Mouse (Mus musculus) ES-CJ7 (cell line): ENCODE measurements around the gene Iffo1.
A peak's percentile ranks its signal among the peaks of the same experiment; 100 is the strongest.

Experiments
- DNase-seq: peaks from one replicate; pipeline ENCODE4 v3.0.0; 2011; ENCODE audit warnings: low read depth, low spot score

The Iffo1 gene

DNA sequence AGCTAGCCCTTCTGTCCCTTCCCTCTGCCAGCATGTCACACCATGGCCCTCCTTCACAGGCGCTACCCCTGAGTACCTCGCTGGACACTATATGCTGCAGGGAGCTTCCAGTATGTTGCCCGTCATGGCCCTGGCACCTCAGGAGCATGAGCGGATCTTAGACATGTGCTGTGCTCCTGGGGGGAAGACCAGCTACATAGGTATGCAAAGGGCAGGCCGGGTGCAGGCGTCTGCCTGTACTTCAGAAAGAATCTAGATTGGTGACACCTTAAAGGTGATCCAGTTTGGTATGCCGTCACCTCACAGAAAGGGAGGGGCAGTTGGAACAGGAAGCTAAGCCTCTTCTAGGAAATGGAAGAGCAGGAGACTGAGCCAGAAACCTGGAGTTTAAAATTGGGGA lies 5.3 kb upstream of the Iffo1 start:
- no peak for DNase-seq

DNA sequence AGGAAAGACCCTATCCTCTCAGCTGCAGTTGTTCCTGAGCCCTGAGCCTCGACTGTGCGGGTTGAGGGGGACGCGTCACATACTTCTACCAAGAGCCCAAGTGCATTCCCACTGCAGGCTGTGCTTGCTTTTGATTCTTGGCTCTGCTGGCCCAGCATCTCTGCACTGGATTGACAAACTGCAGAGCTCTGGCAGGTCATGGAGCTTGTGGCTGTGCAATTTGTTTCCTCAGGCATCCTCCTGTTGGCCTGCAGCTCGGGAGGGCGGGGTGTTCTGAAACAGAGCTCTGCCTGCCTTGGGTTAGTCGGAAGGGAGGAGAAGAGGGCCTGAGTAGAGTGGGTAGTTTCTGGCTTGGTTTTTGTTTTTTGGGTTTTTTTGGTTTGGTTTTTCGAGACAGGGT lies 2.6 kb upstream of the Iffo1 start:
- no peak for DNase-seq

DNA sequence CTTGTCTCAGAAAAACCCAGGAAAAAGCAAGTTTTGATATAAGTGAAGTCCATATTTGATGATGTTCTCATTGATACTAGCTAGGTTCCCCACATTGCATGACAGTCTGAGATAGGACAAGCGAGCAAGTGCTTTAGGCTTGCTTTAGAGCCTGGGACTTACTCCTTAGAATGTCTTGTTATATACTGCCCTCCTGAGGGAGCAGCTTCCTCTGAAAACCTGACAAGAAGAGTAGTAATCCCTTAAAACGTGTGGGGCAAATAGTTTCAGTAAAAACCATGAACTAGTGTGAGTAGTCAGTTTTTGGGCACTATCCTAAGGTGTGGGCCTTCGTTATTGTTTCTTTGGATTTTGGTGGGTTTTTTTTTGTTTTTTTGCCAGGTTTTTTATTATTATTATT lies 1.9 kb upstream of the Iffo1 start:
- no peak for DNase-seq

DNA sequence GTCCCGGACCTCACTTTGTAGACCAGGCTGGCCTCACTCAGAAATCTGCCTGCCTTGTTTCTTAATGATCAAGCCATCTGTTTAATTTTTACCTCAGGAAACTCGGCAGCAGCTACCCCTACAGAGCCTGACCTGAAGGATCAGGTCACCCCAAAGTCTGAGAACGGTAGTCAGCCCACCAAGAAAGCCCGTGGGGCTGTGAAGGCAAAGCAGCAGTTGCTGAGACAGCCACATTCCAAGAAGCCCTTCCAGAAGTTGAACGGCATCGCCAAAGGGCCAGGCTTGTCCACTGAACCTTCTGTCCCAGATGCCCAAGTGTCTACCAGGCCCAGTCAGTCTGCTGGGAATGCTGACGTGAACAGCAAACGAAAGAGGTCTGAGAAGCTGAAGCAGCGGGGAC lies 1.1 kb upstream of the Iffo1 start:
- no peak for DNase-seq

DNA sequence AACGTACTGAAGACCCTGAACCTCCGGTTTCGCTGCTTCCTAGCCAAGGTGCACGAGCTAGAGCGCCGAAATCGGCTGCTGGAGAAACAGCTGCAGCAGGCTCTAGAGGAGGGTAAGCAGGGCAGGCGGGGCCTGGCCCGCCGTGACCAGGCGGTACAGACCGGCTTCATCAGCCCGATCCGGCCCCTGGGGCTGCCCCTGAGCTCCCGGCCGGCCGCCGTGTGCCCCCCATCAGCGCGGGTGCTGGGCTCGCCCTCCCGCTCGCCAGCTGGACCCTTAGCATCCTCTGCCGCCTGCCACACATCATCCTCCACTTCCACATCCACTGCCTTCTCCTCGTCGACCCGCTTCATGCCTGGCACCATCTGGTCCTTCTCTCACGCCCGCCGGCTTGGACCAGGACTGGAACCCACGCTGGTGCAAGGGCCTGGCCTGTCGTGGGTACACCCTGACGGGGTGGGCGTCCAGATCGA lies 474 bp downstream of the Iffo1 start:
- DNase-seq, result no peak

DNA sequence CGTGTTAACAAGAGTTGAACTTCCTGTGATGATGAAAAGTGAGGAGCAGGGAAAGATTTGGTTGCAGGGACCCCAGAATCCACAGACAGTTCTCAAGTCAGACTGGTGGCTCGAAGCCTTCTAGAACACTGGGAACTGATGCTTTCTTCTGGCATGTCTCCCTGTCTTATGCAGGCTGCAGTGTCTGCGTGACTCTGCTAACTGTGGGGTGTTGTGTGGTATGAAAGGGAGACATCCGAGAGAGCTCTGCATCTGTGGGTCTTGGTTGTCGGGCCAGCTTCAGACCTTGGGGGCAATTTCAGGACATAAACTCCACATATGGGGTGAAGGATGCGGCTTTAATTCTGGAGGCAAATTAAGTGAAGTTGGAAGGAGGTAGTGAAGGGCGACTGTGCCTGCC lies 1.1 kb downstream of the Iffo1 start:
- DNase-seq, result no peak

DNA sequence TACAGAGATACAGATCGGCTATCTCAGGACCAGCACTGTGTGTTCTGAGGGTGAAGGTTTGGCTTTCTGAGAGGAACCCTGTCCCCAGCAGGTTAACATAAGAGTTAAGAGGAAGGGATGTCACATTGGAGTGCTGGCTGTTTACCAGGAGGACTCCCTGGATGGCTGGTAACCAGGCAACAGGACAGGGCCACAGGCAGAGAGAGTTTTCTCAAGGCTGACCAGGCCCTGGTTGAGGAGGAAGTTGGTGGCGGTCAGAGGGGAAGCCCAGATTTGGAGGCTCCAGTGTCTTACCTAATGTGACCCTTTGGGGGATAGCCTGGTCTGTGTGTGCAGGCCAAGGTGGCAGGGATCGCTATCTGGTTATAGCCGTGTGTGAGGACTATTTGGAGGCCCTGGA lies 1.8 kb downstream of the Iffo1 start:
- DNase-seq, result no peak

DNA sequence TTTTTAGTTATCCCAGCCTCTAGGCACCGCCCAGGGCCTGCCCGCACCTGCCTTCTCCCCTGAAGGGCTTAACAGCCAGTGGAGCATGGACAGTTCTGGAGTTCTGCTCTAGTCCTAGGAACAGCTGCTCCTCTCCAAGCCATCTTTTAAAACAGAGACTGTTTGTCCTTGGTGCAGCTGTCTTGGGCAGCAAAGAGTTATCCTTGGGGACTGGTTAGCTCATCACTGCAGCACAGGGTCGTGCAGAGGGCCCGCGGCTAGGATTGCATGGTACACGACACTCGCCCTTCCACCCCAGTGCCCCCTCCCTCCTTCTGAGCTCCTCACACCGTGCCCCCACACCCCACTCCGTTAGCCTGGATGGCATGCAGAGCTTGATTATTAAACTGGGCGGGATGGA lies 2.3 kb downstream of the Iffo1 start:
- DNase-seq, result no peak

DNA sequence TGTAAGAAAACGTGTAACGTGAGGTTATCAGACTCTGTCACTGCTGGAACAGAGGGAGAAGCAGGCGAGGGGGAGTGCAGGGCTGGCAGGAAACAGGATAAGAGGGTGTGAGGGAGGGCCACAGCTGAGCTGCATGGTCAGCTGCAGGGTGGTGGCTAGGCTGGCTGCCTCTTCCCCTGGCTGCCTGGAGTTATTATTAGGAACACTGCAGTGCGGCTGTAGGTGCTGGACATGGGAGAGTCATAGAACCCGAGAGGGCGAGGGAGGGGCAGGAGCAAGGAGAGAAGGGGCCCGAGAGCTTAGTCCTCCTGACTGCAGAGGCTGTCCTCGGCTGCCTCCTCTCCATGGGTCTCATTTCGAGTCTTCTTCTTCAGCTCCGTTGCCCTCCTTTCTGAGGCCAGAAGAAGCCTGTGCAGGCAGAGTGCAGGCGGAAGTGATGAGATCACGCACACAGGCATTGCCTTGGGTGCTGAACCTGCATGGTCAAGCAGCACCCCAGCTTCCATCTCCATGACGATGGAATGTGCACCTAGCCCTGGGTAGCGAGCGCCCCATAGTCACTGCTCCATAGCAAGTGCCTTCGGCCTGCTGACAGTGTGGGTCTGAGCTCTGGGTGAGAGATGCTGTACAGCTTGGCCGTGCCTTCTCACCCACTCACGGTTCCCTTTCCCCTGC lies 3.3 kb downstream of the Iffo1 start:
- DNase-seq, result no peak

DNA sequence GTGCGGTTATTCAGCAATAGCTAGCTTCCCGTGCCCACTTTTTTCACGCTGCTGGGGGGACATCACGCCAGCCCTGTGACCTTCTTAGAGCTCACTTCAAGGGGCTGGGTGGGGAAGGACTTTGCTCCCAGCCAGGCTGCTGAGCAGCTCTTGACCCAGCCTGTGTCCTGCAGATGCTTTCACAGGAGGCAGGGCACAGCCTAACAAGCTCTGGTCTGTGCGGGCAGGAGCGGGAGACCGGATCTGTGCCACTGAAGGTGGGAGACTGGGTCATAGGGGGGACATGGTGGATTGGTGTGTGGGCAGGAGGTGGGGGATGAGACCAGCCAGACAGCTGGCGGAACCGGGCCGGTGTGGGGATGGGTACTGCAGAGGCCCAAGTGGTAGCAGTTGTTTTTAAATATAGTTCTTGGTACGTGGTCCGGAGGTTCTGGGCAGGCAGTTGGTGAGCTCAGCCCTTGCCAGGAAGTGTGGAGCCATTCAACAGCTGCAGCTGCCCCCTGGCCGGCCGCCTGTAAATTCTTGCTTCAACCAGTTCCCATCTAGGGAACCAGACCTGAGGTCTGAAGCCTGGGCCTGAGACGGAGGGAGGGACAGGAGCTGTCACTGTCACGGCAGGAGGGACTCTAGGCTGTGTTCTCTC lies 4.0 kb downstream of the Iffo1 start:
- DNase-seq, result no peak

DNA sequence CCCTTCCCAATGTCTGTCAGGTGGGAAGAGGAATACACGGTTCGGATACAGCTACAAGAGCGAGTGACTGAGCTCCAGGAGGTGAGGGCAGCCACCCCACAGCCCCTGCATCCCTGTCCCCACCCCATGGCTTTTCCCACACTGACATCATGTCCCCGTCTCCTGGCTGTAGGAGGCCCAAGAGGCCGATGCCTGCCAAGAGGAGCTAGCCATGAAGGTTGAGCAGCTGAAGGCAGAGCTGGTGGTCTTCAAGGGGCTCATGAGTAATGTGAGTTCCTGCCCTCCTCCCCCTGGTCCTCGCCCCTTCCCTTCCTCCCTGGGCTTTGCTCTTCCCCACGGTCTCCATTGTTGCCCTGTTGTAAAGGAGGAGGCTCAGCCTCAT lies 4.5 kb downstream of the Iffo1 start:
- DNase-seq, result no peak

DNA sequence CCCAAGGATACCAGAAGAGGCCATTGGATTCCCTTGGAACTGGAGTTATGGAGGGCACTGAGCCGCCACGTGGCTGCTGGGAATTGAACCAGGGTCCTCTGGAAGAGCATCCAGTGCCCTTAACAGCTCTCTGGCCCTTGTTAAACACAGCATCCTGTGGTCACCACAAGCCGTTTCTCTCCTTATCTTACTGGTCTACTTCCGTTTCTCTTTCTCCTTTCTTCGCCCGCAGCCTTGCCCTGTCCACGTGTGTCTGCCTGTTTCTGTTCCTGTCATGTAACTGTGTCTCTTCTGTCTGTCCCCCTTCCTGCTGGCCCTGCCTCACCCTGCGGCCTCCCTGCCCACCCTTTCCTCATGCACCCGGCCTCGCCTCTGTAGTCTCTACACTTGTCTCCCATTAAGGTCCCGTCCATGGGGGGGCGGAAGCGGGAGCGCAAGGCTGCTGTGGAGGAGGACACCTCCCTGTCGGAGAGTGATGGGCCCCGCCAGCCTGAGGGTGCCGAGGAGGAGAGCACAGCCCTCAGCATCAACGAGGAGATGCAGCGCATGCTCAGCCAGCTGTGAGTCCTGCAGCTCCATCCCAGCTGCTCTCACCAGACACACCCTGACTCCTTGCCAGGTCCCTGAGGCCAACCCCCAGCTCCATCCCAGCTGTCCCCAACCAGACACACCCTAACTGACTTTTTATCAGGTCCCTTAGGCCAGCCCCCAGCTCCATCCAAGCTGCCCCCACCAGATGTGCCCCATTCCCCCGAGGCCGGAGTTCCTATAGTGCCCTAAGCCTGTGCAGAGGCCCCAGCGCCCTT lies 7.4 kb downstream of the Iffo1 start:
- no peak for DNase-seq

DNA sequence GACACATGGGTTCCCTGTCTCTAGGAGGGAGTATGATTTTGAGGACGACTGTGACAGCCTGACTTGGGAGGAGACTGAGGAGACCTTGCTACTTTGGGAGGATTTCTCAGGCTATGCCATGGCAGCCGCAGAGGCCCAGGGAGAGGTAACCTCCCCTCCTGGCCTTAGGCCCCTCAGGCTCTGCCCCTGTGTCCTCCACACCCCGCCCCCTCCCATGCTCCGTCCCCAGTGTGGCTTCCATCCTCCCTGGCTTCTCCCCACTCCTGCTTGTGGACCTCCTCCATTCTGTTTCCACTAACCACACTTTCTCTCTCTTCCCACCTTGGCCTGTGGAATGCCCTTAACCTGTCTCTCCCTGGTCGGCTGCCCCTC lies 8.0 kb downstream of the Iffo1 start:
- DNase-seq, result no peak

DNA sequence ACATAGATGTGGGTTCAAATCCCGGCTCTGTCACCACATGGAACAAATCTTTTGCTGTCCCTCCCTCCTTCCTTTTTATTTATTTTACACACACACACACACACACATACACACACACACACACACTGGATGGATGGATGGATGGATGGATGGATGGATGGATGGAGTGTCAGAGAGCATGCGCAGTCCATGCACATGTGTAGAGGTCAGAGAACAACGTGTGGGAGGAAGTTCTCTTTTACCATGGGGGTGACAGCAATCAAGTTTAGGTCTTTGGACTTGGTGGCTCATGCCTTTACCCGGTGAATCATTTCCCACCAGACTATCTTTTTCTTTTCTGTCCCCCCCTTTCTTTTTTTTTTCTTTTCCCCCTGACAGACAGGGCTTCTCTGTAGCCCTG lies 8.6 kb downstream of the Iffo1 start:
- no peak for DNase-seq

DNA sequence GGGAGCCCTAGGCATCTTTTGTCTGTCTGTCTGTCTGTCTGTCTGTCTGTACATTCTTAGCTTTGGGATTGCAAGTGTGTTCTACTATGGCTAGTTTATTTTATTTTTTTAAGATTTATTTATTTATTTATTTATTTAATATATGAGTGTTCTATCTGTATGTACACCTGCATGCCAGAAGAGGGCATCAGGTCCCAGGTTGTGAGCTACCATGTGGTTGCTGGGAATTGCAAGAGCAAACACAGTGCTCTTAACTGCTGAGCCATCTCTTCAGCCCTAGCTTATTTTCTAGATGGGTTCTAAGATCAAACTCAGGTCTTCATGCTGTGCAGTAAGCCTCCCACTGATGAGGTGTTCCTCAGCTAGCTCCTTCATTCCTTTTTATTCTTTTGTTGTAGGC lies 9.5 kb downstream of the Iffo1 start:
- DNase-seq, result peak; percentile 74

DNA sequence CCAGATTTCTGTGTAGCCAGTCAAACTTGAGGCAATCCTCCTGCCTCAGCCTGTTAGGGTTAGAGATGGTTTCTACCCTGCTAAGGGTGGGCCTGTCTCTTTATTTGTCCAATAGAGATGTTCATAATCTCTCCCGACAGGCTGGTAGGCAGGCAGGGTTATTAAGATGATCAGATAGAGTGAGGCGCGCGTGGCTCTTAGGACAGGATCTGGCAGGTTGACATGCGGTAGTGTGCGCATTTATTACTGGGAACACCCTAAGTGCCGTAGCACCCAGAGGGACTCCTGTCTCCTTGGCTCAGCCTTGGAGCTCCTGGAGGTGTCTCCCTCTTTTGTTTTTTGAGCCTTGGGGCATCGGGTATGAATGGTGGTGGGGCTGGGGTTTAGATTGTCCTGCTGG lies 10.2 kb downstream of the Iffo1 start:
- DNase-seq, result no peak

DNA sequence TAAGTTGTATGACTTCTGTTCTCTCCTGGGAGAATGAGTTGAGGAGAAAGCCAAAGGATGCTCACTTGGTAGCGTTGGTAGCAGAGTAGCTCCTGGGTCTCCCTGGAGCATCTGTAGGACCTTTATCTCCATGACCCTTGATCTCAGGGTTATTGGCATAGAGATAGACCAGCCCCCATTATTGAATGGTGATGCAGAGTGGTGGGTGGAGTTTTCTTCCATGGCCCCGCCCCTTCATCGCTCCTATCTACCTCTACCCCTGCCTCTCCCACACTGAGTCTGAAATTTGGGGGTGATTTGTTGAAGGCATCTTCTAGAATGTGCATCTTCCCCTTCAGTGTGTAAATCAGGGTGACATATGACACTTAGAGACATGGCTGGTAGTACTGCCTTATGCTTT lies 11.4 kb downstream of the Iffo1 start:
- no peak for DNase-seq

DNA sequence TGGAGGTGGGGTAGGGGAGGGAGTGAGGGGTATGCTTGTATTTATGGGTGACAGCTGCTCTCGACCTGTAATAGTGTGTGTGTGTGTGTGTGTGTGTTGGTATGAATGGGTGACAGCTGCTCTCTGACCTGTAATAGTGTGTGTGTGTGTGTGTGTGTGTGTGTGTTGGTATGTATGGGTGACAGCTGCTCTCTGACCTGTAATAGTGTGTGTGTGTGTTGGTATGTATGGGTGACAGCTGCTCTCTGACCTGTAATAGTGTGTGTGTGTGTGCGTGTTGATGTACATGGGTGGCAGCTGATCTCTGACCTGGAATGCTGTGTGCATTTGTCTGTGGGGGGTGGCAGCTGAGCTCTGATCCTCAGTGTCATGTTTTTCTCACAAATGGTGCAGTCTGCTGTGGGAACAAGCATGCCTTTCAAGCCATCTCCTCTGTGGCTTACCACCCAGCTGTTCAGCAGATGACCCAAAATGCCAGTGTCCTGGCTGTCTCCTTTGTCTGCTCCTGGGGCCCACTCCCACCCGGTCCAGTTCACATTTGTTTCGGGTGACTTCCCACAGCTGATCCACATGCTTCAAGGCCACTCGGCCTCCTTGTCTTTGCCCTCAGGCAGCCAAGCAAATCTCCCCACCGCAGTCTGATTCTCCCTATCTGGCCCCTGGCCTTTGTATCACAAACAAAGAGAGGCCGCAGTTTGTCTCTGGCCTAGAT lies 12.0 kb downstream of the Iffo1 start:
- no peak for DNase-seq

DNA sequence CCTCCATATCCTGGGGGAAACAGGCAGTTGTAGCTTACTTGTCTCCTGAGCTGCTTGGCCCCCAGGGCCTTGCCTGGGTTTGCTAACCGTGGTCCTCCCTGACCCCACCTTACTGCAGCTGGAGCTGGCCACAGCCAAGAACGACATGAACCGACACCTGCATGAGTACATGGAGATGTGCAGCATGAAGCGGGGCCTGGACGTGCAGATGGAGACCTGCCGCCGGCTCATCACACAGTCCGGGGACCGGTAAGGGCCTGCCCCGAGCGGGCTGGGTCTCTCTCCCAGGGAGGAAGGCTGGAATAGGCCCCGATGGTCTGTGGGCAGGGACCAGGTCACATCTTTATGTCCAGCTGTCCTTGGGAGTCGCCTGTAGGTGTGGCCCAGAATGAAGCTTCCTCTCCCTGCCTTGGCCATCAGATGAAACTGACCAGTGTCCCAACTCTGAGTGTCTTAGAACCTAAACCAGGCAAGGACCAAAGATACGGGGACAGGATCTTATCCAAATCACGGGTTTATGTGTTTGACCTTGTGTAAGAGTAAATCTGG lies 14.0 kb downstream of the Iffo1 start:
- no peak for DNase-seq

DNA sequence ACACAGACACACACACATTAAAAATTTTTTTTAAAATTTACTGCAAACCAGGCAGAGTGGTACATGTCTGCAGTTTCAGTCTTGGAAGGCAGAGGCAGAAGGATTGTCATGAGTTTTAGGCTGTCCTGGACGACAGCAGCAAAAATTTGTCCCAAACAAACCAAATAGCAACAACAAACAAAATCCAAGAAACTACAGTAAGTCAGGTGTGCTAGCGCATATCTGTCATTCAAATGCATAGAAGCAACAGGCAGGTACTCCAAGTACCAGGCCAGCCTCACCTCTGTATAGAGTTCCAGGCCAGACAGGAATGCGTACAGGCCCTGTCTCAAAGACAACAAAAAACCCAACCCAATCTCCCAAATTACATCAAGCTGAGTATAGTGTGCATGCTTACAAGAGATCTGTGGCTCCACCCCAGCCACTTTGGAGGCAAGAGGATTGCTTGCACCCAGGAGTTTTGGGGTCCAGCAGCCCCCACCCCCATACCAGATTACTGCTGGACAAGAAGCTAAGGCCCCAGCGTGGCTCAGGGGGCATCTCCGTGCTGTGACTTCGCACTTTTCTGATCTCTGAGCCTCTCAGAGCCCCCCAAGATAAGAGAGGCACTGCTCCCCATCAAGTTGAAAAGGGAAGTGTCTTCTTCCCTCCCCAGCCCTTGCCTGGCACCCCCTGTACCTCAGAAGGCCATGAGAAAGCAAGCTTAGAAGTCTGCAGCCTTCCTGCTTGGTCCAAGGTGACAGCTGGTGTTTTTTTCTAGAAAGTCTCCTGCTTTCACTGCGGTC lies 14.9 kb downstream of the Iffo1 start:
- DNase-seq, result peak; percentile 49

DNA sequence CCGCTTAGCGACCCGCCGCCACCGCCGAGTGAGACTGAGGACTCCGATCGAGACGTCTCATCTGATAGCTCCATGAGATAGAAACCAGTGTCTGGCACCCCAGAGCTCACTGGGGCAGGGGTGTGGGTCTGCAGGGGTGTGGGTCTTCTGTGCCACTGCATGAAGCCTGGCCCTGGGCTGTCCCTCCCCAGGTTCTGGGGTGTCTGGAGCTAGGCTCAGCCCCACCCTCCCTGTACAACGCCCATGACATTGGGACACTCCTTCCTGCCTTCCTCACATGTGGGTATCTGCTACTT lies 15.5 kb downstream of the Iffo1 start:
- no peak for DNase-seq
